Mouse (Mus musculus): ENCODE results near the gene Fkbp5. TPM values are rescaled to one million over a fixed set of nuclear protein-coding genes. Genes with fewer than 3 reads are reported as not detected.

Fkbp5 gene
- polyA plus RNA-seq, 1 experiment from 2014 or later, result 26.6 TPM

DNA sequence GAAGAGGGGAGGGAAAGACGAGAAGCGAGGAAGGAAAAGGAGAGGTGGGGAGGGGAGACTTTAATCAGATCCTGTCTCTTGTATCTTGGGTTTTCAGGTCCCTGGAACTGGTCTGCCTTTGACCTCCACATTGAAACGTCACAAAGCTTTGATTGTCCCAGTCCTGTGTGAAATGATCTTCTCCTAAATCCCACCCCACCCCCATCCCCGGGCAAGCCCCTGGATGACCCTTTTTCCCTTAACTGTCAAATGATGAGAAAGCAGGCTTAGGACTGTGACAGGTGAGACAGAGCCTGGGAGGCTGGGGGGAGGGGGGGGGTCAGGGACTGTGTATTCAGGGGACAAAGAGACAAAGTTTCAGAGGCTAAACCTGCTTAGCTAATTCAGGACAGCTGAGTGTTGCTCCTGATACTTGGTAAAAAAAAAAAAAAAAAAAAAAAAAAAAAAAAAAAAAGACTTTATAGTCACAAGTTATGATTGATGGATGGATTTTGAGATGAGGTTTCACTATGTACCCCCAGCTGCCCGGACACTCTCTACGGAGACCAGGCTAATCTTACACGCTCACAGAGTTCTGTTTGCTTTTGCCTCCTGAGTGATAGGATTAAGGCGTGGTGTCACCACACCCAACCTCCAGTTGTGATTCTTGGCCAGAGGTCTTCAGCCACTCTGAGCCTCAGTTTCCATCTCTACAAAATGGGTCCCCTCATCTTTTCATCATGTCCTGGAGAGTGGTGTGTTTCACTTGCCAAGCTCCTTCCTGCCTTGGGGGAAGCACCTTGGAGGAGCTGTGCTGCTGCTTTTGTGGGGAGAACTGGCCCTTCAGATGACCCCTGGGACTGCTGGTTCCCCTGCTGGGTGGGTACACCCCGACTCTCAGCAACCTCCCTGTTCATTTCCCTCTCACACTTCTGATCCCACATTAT, 5.4 kb downstream of the Fkbp5 start:
- no peaks in the 10 kb centered on the region for H3K9me3 ChIP-seq
- H3K36me3 ChIP-seq, result no peaks in the 10 kb centered on the region
- no peak for ATAC-seq (ENCODE audit: low read depth)
- no peak overlapping the region for H3K9ac ChIP-seq
- H3K27ac ChIP-seq (replicated peaks), result no peak overlapping the region
- peaks cover 15% of the 10 kb centered on the region for H3K27me3 ChIP-seq
- no peak overlapping the region for H3K4me3 ChIP-seq
- H3K4me2 ChIP-seq, result no peak overlapping the region
- 42% methylated on average over 9 of the region's 9 CpGs for WGBS
- H3K4me1 ChIP-seq (replicated peaks), result peaks cover 23% of the 10 kb centered on the region

DNA sequence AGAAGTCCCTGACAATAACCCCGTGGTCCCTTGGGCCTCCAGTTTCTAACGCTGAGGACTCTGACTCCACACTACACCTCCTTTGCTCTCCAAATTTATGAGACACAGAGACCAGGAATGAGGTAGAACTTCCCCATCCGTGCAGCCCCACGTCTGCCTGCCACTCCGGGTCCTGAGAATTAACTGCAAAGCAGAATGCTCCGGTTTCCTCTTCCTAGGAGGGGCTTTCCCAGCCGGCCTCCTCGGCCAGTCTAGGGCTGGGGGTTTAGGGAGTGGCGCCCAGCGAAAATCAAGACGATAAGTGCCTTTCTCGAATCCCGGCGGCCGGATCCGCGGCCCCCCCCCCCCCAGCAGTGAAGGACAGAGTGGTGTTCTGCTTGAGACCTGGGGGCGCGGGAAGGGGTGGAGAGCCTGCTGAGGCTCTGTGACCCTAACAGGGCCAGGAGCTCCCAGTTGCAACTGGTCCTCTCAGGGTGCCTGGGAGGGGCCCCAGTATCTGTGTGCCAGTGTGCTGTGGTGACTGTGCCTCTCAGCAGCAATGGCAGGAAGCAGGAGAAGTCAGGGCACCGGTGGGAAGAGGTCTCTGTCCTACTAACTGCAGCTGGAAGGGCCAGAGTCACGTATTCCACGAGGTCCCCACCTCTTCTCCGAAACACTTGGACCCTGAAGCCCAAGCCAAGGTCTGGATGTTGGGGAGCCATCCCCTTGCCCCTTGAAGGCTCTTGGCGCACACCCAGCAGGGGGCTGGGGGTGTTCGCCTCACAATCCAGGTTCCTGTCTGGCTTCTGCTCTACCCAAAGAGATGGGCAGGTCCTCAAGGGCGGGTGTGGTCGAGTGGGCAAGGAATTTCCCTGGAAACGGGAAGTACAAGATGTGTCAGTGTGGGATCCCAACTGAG, 6.6 kb downstream of the Fkbp5 start:
- Histone ChIP-seq H3K36me3 (no peaks in the 10 kb centered on the region), H3K9ac (peak overlapping the region; percentile 43), H3K9me3 (no peaks in the 10 kb centered on the region), H3K27ac (replicated peaks) (no peak overlapping the region), H3K4me1 (replicated peaks) (peaks cover 24% of the 10 kb centered on the region), H3K4me2 (peak overlapping the region; percentile 41), H3K27me3 (peaks cover 10% of the 10 kb centered on the region; the same call in 1 of the 2 replicates), H3K4me3 (no peak overlapping the region)
- no peak for ATAC-seq (ENCODE audit: low read depth)
- WGBS, result 5% methylated on average over 28 of the region's 28 CpGs

DNA sequence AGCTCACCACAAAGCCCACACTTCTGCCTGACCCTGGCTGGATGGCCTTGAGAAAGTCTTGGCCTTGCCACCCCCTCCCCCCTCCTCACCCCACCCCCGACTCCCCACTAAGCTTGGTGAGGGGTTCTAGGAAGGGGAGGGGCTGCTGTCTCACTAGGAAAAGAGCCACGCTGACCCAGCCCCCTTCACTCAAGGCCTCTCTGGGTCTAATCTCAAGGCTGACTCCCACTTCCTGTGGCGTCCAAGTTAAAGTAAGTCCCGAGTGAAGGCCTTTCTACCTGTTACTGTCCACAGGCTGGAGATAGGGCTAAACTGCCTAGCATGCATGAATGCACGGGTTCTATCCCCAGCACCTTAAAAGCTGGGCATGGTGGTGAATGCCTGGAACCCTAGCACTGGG, 9.8 kb downstream of the Fkbp5 start:
- Histone ChIP-seq H3K4me3 (no peak overlapping the region), H3K27me3 (peaks cover 5% of the 10 kb centered on the region; the same call in 1 of the 2 replicates), H3K4me2 (no peak overlapping the region), H3K9me3 (no peaks in the 10 kb centered on the region), H3K9ac (no peak overlapping the region), H3K4me1 (replicated peaks) (peaks cover 24% of the 10 kb centered on the region), H3K36me3 (no peaks in the 10 kb centered on the region), H3K27ac (replicated peaks) (no peak overlapping the region)
- ATAC-seq (ENCODE audit: low read depth), result no peak
- 38% methylated on average over 5 of the region's 5 CpGs for WGBS

DNA sequence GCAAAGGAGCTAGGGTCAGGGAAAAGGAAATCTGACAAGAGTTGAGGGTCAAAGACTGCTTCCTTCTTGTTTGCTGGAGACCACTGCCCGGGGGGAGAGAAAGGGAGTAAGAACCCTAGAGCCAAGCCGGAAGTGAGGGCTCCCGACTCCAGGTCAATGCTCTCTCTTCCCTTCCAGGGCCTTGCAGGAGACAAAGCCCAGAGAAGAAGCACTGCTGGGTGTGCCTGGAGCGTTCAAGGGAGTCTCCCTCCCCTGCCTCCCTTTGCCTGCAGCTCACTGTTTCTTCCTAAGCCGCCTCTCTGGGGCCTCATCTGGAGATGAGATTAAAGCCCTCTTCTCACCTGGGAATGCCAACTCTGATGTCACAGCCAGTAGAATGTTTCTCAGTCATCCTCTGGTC, 10.4 kb downstream of the Fkbp5 start:
- H3K4me2 ChIP-seq, result no peak overlapping the region
- peaks cover 24% of the 10 kb centered on the region for H3K4me1 ChIP-seq (replicated peaks)
- no peak overlapping the region for H3K4me3 ChIP-seq
- no peak overlapping the region for H3K27ac ChIP-seq (replicated peaks)
- H3K36me3 ChIP-seq, result no peaks in the 10 kb centered on the region
- H3K9me3 ChIP-seq, result no peaks in the 10 kb centered on the region
- peaks cover 5% of the 10 kb centered on the region; the same call in 1 of the 2 replicates for H3K27me3 ChIP-seq
- WGBS, result 32% methylated on average over 5 of the region's 5 CpGs
- no peak for ATAC-seq (ENCODE audit: low read depth)
- no peak overlapping the region for H3K9ac ChIP-seq

DNA sequence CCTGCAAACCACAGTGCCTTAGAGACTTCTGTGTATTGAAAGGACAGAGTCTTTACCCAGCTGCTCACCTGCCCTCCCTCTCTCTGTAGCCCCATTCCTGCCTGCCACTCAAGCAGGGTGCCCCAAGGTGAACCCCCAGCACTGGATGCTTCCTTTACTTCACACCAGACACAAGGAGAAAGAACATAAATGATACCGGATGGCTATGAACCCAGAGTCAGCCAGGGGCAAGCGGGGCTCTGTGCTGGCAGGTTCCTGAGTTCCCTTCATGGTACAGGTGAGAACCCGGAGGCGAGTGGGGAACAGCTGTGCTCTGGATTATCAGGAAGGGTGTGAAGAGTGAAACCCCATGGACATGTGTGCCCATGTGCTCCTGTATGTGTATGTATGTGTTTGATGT, 11.7 kb downstream of the Fkbp5 start:
- H3K9ac ChIP-seq, result no peak overlapping the region
- H3K36me3 ChIP-seq, result no peaks in the 10 kb centered on the region
- no peak overlapping the region for H3K4me2 ChIP-seq
- peaks cover 14% of the 10 kb centered on the region for H3K4me1 ChIP-seq (replicated peaks)
- H3K9me3 ChIP-seq, result no peaks in the 10 kb centered on the region
- no peaks in the 10 kb centered on the region for H3K27me3 ChIP-seq
- no peak for ATAC-seq (ENCODE audit: low read depth)
- no peak overlapping the region for H3K27ac ChIP-seq (replicated peaks)
- H3K4me3 ChIP-seq, result no peak overlapping the region
- 95% methylated on average over 4 of the region's 4 CpGs for WGBS

DNA sequence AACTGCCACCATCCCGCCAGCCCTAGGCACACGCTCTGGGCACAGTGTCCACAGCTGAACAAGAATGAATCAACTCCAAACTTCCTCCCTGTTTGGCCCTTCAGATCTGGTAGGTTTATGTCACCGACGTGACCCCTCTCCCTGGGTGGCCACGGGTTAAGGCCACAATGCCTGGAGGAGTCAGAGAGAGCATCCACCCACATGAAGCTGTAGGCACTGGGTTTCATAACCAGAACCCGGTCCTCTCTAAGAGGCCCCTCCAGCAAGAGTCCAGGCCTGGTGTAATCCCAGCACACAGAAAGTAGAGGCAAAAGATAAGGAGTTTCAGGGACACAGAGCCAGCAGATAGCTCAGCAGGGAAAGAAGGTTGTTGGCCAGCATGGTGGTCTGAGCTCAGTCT, 13.1 kb downstream of the Fkbp5 start:
- ATAC-seq (ENCODE audit: low read depth), result no peak
- Histone ChIP-seq H3K4me3 (no peak overlapping the region), H3K36me3 (no peaks in the 10 kb centered on the region), H3K9ac (no peak overlapping the region), H3K9me3 (no peaks in the 10 kb centered on the region), H3K27me3 (no peaks in the 10 kb centered on the region), H3K27ac (replicated peaks) (no peak overlapping the region), H3K4me2 (no peak overlapping the region), H3K4me1 (replicated peaks) (peaks cover 9% of the 10 kb centered on the region; the same call in 1 of the 2 replicates)
- WGBS, result 78% methylated on average over 6 of the region's 6 CpGs

DNA sequence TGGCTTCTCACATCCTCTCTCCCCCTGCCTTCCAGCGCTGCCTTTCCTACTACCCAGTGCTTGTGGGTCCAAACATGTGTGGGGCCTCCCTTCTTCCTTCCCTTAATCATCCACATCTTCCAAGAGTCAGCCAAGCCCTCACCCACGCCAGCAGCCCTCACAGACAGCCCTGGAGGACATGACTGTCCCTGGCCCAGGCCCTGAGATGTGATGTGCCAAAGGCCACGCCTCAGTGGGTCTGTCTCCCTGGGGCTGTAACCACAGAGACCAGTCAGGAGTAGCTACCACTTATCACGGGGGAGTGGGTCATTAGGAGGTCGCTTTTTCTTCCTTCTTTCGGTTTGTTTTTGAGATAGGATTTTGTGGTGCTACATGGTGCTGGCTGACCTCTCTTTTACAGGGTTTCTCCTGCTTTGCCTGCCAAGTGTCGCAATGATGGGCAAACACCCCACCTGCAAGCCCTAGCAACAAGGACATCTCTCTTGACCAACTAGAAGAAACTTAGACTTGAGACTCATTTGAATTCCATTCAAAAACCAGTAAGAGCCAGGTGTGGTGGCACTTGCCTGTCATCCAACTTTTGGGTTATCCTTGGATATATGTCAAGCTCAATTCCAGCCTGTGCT, 15.0 kb downstream of the Fkbp5 start:
- H3K4me3 ChIP-seq, result no peak overlapping the region
- 0 out of 2 replicates have a peak, but pooled peaks cover 2% of the 10 kb centered on the region for H3K9me3 ChIP-seq
- no peak overlapping the region for H3K4me2 ChIP-seq
- no peak overlapping the region for H3K27ac ChIP-seq (replicated peaks)
- 74% methylated on average over 7 of the region's 7 CpGs for WGBS
- H3K4me1 ChIP-seq (replicated peaks), result peaks cover 6% of the 10 kb centered on the region; the same call in 1 of the 2 replicates
- no peak for ATAC-seq (ENCODE audit: low read depth)
- H3K9ac ChIP-seq, result no peak overlapping the region
- H3K27me3 ChIP-seq, result no peaks in the 10 kb centered on the region
- no peaks in the 10 kb centered on the region for H3K36me3 ChIP-seq

DNA sequence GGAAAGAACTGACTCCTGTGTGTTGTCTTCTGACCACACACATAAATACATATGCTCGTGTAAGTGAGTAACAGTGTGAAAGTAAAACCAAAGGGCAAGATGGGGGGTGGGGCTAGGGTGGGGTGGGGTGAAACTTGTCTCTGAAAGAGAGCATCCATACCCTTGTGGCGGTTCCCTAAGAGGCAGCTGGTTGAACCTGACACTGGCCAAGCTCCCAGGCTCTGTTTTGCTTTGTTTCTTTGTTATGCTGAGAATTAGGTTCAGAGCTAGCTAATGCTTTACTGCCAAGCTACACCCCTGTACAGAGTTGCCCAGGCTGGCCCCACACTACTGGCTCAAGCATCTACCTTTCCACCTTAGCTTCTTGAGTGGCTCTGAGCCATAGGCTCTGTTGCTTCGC, 16.9 kb downstream of the Fkbp5 start:
- no peaks in the 10 kb centered on the region for H3K27me3 ChIP-seq
- no peak overlapping the region for H3K4me2 ChIP-seq
- H3K9me3 ChIP-seq, result 0 out of 2 replicates have a peak, but pooled peaks cover 9% of the 10 kb centered on the region
- WGBS, result 70% methylated on average over 3 of the region's 3 CpGs
- H3K9ac ChIP-seq, result no peak overlapping the region
- H3K4me3 ChIP-seq, result no peak overlapping the region
- no peak overlapping the region for H3K27ac ChIP-seq (replicated peaks)
- no peaks in the 10 kb centered on the region for H3K36me3 ChIP-seq
- no peak for ATAC-seq (ENCODE audit: low read depth)
- no peaks in the 10 kb centered on the region for H3K4me1 ChIP-seq (replicated peaks)

DNA sequence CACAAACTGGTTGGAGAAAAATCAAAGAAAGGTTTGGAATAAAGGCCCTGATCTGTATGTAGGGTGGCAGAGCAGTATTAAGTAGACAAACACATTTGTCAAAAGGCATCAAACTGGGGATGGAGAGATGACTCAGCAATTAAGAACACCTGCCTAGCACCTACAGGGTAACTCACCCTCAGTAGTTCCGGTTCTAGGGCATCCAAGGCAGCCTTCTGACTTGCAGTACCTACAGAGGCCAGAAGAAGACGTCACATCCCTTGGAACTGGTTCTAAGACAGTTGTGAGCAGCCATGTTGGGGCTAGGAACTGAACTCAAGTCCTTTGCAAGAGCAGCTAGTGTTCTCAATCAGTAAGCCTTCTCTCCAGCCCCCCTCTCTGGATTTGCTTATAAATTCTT, 18.1 kb downstream of the Fkbp5 start:
- Histone ChIP-seq H3K4me1 (replicated peaks) (no peaks in the 10 kb centered on the region), H3K27ac (replicated peaks) (no peak overlapping the region), H3K9ac (no peak overlapping the region), H3K4me2 (no peak overlapping the region), H3K4me3 (no peak overlapping the region), H3K9me3 (0 out of 2 replicates have a peak, but pooled peaks cover 9% of the 10 kb centered on the region), H3K27me3 (no peaks in the 10 kb centered on the region), H3K36me3 (no peaks in the 10 kb centered on the region)
- no peak for ATAC-seq (ENCODE audit: low read depth)
- WGBS, result 79% methylated on average over 2 of the region's 2 CpGs

DNA sequence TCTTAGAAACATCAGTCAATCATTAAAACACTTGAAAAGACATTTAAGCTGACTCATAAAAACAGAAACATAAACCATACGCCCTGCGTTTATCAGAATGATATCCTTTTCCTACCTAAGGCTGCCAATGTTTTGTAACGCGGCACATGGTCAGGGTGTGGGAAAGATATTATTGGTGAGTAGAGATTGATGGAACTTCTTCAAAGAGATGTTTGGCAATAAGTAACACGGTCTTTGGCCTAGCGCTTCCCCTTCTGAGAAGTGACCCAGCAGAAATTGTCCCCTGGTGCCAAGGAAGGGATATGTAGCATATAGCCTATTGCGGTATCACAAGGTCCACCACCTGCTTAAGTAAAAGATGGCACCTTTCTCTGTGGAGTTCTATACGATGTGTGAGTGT, 21.5 kb downstream of the Fkbp5 start:
- Histone ChIP-seq H3K9ac (no peak overlapping the region), H3K4me2 (no peak overlapping the region), H3K27ac (replicated peaks) (no peak overlapping the region), H3K36me3 (no peaks in the 10 kb centered on the region), H3K9me3 (0 out of 2 replicates have a peak, but pooled peaks cover 9% of the 10 kb centered on the region), H3K4me1 (replicated peaks) (peaks cover 7% of the 10 kb centered on the region), H3K27me3 (no peaks in the 10 kb centered on the region), H3K4me3 (no peak overlapping the region)
- WGBS, result 94% methylated on average over 8 of the region's 8 CpGs
- ATAC-seq (ENCODE audit: low read depth), result no peak

DNA sequence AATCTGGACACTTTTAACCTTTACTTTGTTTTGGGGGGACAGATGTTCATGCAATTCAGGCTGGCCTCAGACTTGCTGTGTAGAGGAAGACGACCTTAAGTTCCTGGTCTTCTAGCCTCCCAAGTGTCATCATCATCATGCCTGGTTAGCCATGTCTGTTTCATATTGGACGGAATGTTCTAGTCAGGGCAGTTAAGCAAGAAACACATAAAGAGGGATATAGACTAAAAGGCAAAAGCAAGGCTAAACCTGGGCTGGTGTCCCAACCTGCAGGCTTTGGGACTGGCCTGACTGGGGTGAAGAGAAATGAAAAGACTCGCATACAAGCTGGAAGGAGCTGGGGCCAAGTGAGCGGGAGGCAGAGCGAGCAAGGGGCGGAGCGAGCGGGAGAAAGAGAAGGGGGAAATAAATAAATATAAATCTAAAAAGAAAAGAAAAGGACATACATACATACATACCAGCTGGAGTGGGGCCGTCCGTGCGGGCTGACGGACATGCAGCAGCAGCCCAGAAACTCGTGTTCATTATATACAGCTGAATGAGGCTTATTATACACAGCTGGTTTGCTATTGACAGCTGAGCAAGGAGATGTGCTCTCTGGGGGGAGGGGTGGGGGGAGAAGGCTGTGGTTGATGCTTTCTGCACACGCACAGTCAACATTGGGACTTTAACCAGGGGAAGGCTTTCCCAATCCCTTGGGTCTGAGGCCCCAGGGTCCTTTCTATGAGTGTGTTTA, 26.1 kb downstream of the Fkbp5 start:
- no peaks in the 10 kb centered on the region for H3K36me3 ChIP-seq
- H3K27me3 ChIP-seq, result no peaks in the 10 kb centered on the region
- no peak overlapping the region for H3K4me2 ChIP-seq
- peaks cover 10% of the 10 kb centered on the region for H3K4me1 ChIP-seq (replicated peaks)
- H3K9ac ChIP-seq, result no peak overlapping the region
- H3K4me3 ChIP-seq, result no peak overlapping the region
- H3K9me3 ChIP-seq, result no peaks in the 10 kb centered on the region
- WGBS, result 64% methylated on average over 14 of the region's 14 CpGs
- ATAC-seq (ENCODE audit: low read depth), result no peak
- H3K27ac ChIP-seq (replicated peaks), result peak overlapping the region; percentile 4; the same call in 1 of the 2 replicates
